Mouse (Mus musculus): Measurements from ENCODE around the gene Naxd.

- TF ChIP-seq CTCF (IDR thresholded peaks at IDR 0.05; ENCODE audit: extremely low read depth, insufficient read length, insufficient replicate concordance, low read depth, low read length) (no peak), POLR2A (IDR thresholded peaks at IDR 0.05; ENCODE audit: low read depth, low read length) (no peak)
These were observed 14.8 kb upstream of the Naxd start for GRCm38 (mm10) chr8:11482537-11482936.
